Mouse (Mus musculus) hematopoietic stem cell, adult 5-6 weeks (primary cell): ENCODE measurements around the gene Crtac1. TPM values are rescaled to one million over a fixed set of nuclear protein-coding genes. Genes with fewer than 3 reads are reported as not detected.

Source experiments
- ATAC-seq, 2 experiments: fragments of 125-278 bp in 1 of 2; replicated peaks in 1 of 2; 2 replicates each; pipeline ENCODE4 v1.8.0; 2016 to 2017; ENCODE audit warnings: inconsistent platforms in 2 of 2, mild to moderate bottlenecking in 2 of 2, moderate number of reproducible peaks in 2 of 2, low read depth in 1 of 2, moderate TSS enrichment in 1 of 2; ENCODE audit not compliant: low FRiP score in 2 of 2, poor library complexity in 2 of 2, severe bottlenecking in 2 of 2, insufficient read depth in 1 of 2, low TSS enrichment in 1 of 2
- total RNA-seq: library from RNA; stranded (forward); fragments of 172-1452, 232-1000 nt; gene quantifications from 2 replicates; pipeline ENCODE4 v1.2.3, GENCODE M21; 2017

Gene Crtac1
- total RNA-seq, 1 experiment from 2014 or later, result 0.10 TPM

- no peak for ATAC-seq
These were observed 4.0 kb upstream of the Crtac1 start for GRCm38 (mm10) chr19:42435621-42436020.

- ATAC-seq, result no peak
These were observed 1.2 kb upstream of the Crtac1 start for GRCm38 (mm10) chr19:42432761-42433160.

- ATAC-seq, result peak in 1 of 2 experiments; percentile 40; a peak in 1 of 4 replicates
These were observed 608 bp upstream of the Crtac1 start for GRCm38 (mm10) chr19:42432191-42432590.

- no peak for ATAC-seq
These were observed 602 bp downstream of the Crtac1 start for GRCm38 (mm10) chr19:42430981-42431380.

- ATAC-seq, result 0 out of 4 replicates have a peak, but pooled peaks of 1 of the 2 experiments have one; percentile 23
These were observed 2.2 kb downstream of the Crtac1 start for GRCm38 (mm10) chr19:42429410-42429809.

- no peak; a peak in 1 of 4 replicates for ATAC-seq
These were observed 6.4 kb downstream of the Crtac1 start for GRCm38 (mm10) chr19:42425208-42425607.

- ATAC-seq, result no peak
These were observed 16.5 kb downstream of the Crtac1 start for GRCm38 (mm10) chr19:42415042-42415441.

GRCm38 (mm10) chr19:42409856-42410255, 21.7 kb downstream of the Crtac1 start:
- ATAC-seq, result no peak

- no peak for ATAC-seq
These were observed 22.4 kb downstream of the Crtac1 start for GRCm38 (mm10) chr19:42409226-42409625.

- ATAC-seq, result no peak
These were observed 27.2 kb downstream of the Crtac1 start for GRCm38 (mm10) chr19:42404364-42404763.

GRCm38 (mm10) chr19:42399974-42400373, 31.6 kb downstream of the Crtac1 start:
- no peak for ATAC-seq

GRCm38 (mm10) chr19:42397281-42397680, 34.3 kb downstream of the Crtac1 start:
- no peak for ATAC-seq

- no peak for ATAC-seq
These were observed 36.6 kb downstream of the Crtac1 start for GRCm38 (mm10) chr19:42394848-42395534.

- no peak for ATAC-seq
These were observed 37.7 kb downstream of the Crtac1 start for GRCm38 (mm10) chr19:42393920-42394319.

GRCm38 (mm10) chr19:42392094-42392493, 39.5 kb downstream of the Crtac1 start:
- no peak for ATAC-seq

GRCm38 (mm10) chr19:42389574-42389973, 42.0 kb downstream of the Crtac1 start:
- no peak for ATAC-seq

- ATAC-seq, result no peak
These were observed 46.5 kb downstream of the Crtac1 start for GRCm38 (mm10) chr19:42384981-42385598.

- no peak for ATAC-seq
These were observed 50.6 kb downstream of the Crtac1 start for GRCm38 (mm10) chr19:42380981-42381373.
